Mouse (Mus musculus) heart, embryonic 16.5 days (tissue): ENCODE data around the gene Arhgap18. TPM values are rescaled to one million over a fixed set of nuclear protein-coding genes. Genes with fewer than 3 reads are reported as not detected.

Source experiments
- ATAC-seq: fragments of 200-750 bp; cut with Nextera tagmentation; replicated peaks from 2 replicates; pipeline ENCODE4 v1.8.0; 2017; ENCODE audit warnings: moderate number of reproducible peaks; ENCODE audit not compliant: insufficient read depth, low FRiP score; ENCODE audit errors: extremely low read depth
- H3K27ac ChIP-seq: fragments of 300-500 bp; sonication (generic); 2 replicates; pipeline ENCODE4 v1.5.1; 2014; ENCODE audit warnings: mild to moderate bottlenecking, low read length, control low read depth, moderate library complexity
- H3K27me3 ChIP-seq: fragments of 300-500 bp; sonication (generic); 2 replicates; pipeline ENCODE4 v1.6.1; 2014; ENCODE audit warnings: low read length, mixed read lengths; ENCODE audit not compliant: control insufficient read depth, insufficient read depth
- H3K36me3 ChIP-seq: fragments of 300-500 bp; sonication (generic); 2 replicates; pipeline ENCODE4 v1.6.1; 2014; ENCODE audit not compliant: control insufficient read depth, insufficient read depth
- H3K4me1 ChIP-seq: fragments of 300-500 bp; sonication (generic); 2 replicates; pipeline ENCODE4 v1.6.1; 2014; ENCODE audit warnings: low read length, mixed read lengths; ENCODE audit not compliant: control insufficient read depth, insufficient read depth
- H3K4me2 ChIP-seq: fragments of 300-500 bp; sonication (generic); 2 replicates; pipeline ENCODE4 v1.6.1; 2014; ENCODE audit warnings: low read depth, mild to moderate bottlenecking, control low read depth, low read length
- H3K4me3 ChIP-seq: fragments of 300-500 bp; sonication (generic); 2 replicates; pipeline ENCODE4 v1.5.1; 2014; ENCODE audit warnings: mild to moderate bottlenecking, control low read depth, low read length
- H3K9ac ChIP-seq: fragments of 300-500 bp; sonication (generic); 2 replicates; pipeline ENCODE4 v1.6.1; 2014; ENCODE audit warnings: low read length, control low read depth
- H3K9me3 ChIP-seq: fragments of 300-500 bp; sonication (generic); replicated peaks from 2 replicates; pipeline ENCODE4 v1.6.1; 2016; ENCODE audit warnings: low read length; ENCODE audit not compliant: control insufficient read depth
- WGBS: fragments of 180-500 bp; shearing (Covaris S2); extraction: QIAGEN DNeasy Blood & Tissue Kit; methylation state at CpG from one replicate; pipeline ENCODE4 v1.1.7; 2014; 5-methylcytosine and 5-hydroxymethylcytosine counted together
- polyA plus RNA-seq: library from polyadenylated mRNA; unstranded; fragments of >200 nt; fragmentation: Nextera tagmentation; extraction: Ambion mirVana; gene quantifications from 2 replicates; pipeline ENCODE4 v1.2.1, GENCODE M21; 2015

Gene Arhgap18
- polyA plus RNA-seq, 1 experiment from 2014 or later = 39.6 TPM

GRCm38 (mm10) chr10:26890269-26890955, 137.2 kb downstream of the Arhgap18 start:
- Histone ChIP-seq H3K4me1 (no peaks in the 10 kb centered on the region), H3K36me3 (peaks cover 6% of the 10 kb centered on the region), H3K27me3 (no peaks in the 10 kb centered on the region), H3K4me2 (no peak overlapping the region), H3K4me3 (no peak overlapping the region), H3K9ac (no peak overlapping the region), H3K9me3 (no peaks in the 10 kb centered on the region), H3K27ac (no peak overlapping the region)
- WGBS = 7% methylated on average over 4 of the region's 4 CpGs
- peak; percentile 45; the same call in 1 of the 2 replicates for ATAC-seq

- H3K27me3 ChIP-seq = no peaks in the 10 kb centered on the region
- no peak overlapping the region for H3K4me3 ChIP-seq
- H3K4me1 ChIP-seq = no peaks in the 10 kb centered on the region
- no peak overlapping the region for H3K27ac ChIP-seq
- H3K9ac ChIP-seq = no peak overlapping the region
- no peaks in the 10 kb centered on the region for H3K9me3 ChIP-seq
- H3K36me3 ChIP-seq = peaks cover 2% of the 10 kb centered on the region; the same call in 1 of the 2 replicates
- ATAC-seq = no peak
- H3K4me2 ChIP-seq = no peak overlapping the region
- 68% methylated on average over 1 of the region's 1 CpGs for WGBS
Measured at GRCm38 (mm10) chr10:26893091-26893490, 139.9 kb downstream of the Arhgap18 start.

- no peak overlapping the region for H3K9ac ChIP-seq
- no peaks in the 10 kb centered on the region for H3K4me1 ChIP-seq
- no peaks in the 10 kb centered on the region for H3K27me3 ChIP-seq
- H3K9me3 ChIP-seq = no peaks in the 10 kb centered on the region
- no peak for ATAC-seq
- no peak overlapping the region for H3K27ac ChIP-seq
- H3K4me2 ChIP-seq = no peak overlapping the region
- WGBS = 68% methylated on average over 6 of the region's 6 CpGs
- H3K36me3 ChIP-seq = peaks cover 5% of the 10 kb centered on the region; the same call in 1 of the 2 replicates
- H3K4me3 ChIP-seq = no peak overlapping the region
Measured at GRCm38 (mm10) chr10:26895726-26896125, 142.5 kb downstream of the Arhgap18 start.

GRCm38 (mm10) chr10:26900426-26900825, 147.2 kb downstream of the Arhgap18 start:
- ATAC-seq = no peak
- Histone ChIP-seq H3K4me3 (no peak overlapping the region), H3K9ac (no peak overlapping the region), H3K4me1 (no peaks in the 10 kb centered on the region), H3K9me3 (no peaks in the 10 kb centered on the region), H3K27me3 (no peaks in the 10 kb centered on the region), H3K27ac (no peak overlapping the region), H3K36me3 (0 out of 2 replicates have a peak, but pooled peaks cover 3% of the 10 kb centered on the region), H3K4me2 (no peak overlapping the region)
- WGBS = 80% methylated on average over 1 of the region's 1 CpGs

- Histone ChIP-seq H3K27me3 (no peaks in the 10 kb centered on the region), H3K9ac (no peak overlapping the region), H3K4me2 (no peak overlapping the region), H3K9me3 (no peaks in the 10 kb centered on the region), H3K36me3 (peaks cover 7% of the 10 kb centered on the region; the same call in 1 of the 2 replicates), H3K27ac (no peak overlapping the region), H3K4me3 (no peak overlapping the region), H3K4me1 (no peaks in the 10 kb centered on the region)
- 71% methylated on average over 1 of the region's 1 CpGs for WGBS
- ATAC-seq = no peak
Measured at GRCm38 (mm10) chr10:26903781-26904180, 150.6 kb downstream of the Arhgap18 start.

- WGBS = 78% methylated on average over 3 of the region's 3 CpGs
- Histone ChIP-seq H3K9ac (no peak overlapping the region), H3K27ac (no peak overlapping the region), H3K4me1 (no peaks in the 10 kb centered on the region), H3K4me3 (no peak overlapping the region), H3K4me2 (no peak overlapping the region), H3K9me3 (no peaks in the 10 kb centered on the region), H3K36me3 (peaks cover 14% of the 10 kb centered on the region; the same call in 1 of the 2 replicates), H3K27me3 (no peaks in the 10 kb centered on the region)
- no peak for ATAC-seq
Measured at GRCm38 (mm10) chr10:26911176-26911575, 158.0 kb downstream of the Arhgap18 start.

GRCm38 (mm10) chr10:26912112-26912797, 159.0 kb downstream of the Arhgap18 start:
- 79% methylated on average over 7 of the region's 7 CpGs for WGBS
- no peak for ATAC-seq
- Histone ChIP-seq H3K27me3 (no peaks in the 10 kb centered on the region), H3K4me2 (no peak overlapping the region), H3K9me3 (no peaks in the 10 kb centered on the region), H3K36me3 (peaks cover 12% of the 10 kb centered on the region; the same call in 1 of the 2 replicates), H3K9ac (no peak overlapping the region), H3K4me3 (no peak overlapping the region), H3K27ac (no peak overlapping the region), H3K4me1 (no peaks in the 10 kb centered on the region)

GRCm38 (mm10) chr10:26912807-26913206, 159.6 kb downstream of the Arhgap18 start:
- no peak overlapping the region for H3K9ac ChIP-seq
- H3K4me1 ChIP-seq = no peaks in the 10 kb centered on the region
- ATAC-seq = no peak
- peaks cover 12% of the 10 kb centered on the region; the same call in 1 of the 2 replicates for H3K36me3 ChIP-seq
- H3K9me3 ChIP-seq = no peaks in the 10 kb centered on the region
- no peak overlapping the region for H3K4me2 ChIP-seq
- WGBS = 81% methylated on average over 1 of the region's 1 CpGs
- H3K27ac ChIP-seq = no peak overlapping the region
- H3K27me3 ChIP-seq = no peaks in the 10 kb centered on the region
- no peak overlapping the region for H3K4me3 ChIP-seq

- Histone ChIP-seq H3K9me3 (no peaks in the 10 kb centered on the region), H3K27me3 (no peaks in the 10 kb centered on the region), H3K4me1 (no peaks in the 10 kb centered on the region), H3K36me3 (peaks cover 12% of the 10 kb centered on the region; the same call in 1 of the 2 replicates), H3K4me3 (no peak overlapping the region), H3K27ac (no peak overlapping the region), H3K9ac (no peak overlapping the region), H3K4me2 (no peak overlapping the region)
- WGBS = 36% methylated on average over 5 of the region's 5 CpGs
- no peak for ATAC-seq
Measured at GRCm38 (mm10) chr10:26919307-26919977, 166.2 kb downstream of the Arhgap18 start.
